Mouse (Mus musculus) T-helper 2 cell (primary cell): ENCODE measurements around the gene Arhgap15.

Source experiments
- in situ Hi-C: fragments of 300-600 bp; cut with MboI, MseI; formaldehyde crosslinking; loops from one replicate; pipeline ENCODE4 v1.15.1; 2025; ENCODE audit warnings: high pct_unique_total_duplicates

Arhgap15 gene

GRCm38 (mm10) chr2:44419547-44420225, 671.1 kb downstream of the Arhgap15 start:
- in situ Hi-C loops, result no loop called here

GRCm38 (mm10) chr2:44430521-44430920, 681.9 kb downstream of the Arhgap15 start:
- in situ Hi-C loops, result no loop called here

- in situ Hi-C loops, result no loop called here
Observed at GRCm38 (mm10) chr2:44436652-44437051, 688.0 kb downstream of the Arhgap15 start.

DNA sequence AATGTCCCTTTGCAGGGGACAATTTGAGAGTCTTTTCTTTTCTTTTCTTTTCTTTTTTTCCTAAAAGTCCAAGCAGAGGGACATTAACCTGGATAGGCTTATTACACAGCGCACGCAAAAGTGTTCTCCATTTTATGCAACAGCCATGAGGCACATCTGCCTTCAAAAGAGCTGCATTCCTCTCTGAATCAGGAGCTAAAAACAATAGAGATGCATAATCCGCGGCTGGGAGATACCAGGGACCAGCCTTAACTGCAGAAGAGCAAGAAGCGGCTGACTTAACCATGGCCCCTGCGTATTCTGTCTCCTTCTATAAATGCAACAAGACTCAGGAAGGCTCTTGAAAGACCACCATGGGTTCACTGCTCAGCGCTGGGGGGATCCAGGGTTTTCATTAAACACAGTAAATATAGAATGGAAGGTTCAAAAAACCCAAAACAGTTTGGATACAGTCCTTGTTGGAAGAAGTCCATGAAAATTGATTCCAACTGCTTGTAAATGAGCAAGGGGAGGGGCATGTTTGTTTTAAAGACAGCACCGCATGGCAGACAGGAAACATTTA, 689.0 kb downstream of the Arhgap15 start:
- in situ Hi-C loops, result no loop called here

DNA sequence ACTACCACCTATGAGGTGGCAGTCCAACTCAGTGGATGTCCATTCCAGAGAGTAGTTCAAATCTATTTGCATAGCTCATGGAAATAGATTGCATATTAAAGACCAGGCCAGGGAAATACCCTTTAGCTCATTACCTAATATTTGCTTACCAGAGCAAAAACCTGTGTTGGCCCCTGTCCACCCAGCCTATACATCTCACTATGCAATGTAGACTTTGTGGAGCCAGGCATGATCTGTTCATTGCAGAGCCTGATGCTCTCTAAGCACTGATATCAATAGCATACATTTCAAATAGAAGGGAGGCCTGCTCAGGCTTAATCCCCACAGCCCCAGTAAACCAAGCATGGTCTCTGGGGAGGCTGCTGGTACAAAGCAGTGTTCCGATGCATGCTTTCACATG, 689.4 kb downstream of the Arhgap15 start:
- in situ Hi-C loops, result no loop called here

GRCm38 (mm10) chr2:44444938-44445337, 696.3 kb downstream of the Arhgap15 start:
- in situ Hi-C loops, result no loop called here
